Mouse (Mus musculus): Measurements from ENCODE around the gene Tex35. TPM values are rescaled to one million over a fixed set of nuclear protein-coding genes. Genes with fewer than 3 reads are reported as not detected.

Tex35 gene
- polyA plus RNA-seq (2015; fragmentation: Nextera tagmentation; extraction: Ambion mirVana) = not detected in 2 replicates

DNA sequence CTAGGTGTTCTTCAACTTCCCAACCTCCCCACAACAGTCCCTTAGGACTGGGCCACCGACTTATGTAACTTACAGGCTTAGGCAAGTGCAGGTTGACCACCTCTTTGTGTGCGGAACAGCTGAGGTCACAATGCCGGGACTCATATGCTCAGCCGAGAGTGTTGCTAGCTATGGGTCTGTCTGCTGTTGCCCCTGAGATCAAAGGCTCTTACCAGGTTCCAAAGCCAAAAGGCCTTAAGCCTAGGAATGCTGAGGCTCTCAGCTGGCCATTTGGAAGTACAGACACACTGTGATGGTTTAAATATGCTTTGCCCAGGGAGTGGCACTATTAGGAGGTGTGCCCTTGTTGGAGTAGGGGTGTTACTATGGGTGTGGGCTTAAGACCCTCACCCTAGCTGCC is at the start of gene Tex35:
Gene Tex35, minus strand, starts transcription at position 101 of the 400 bp plus-strand sequence.
- H3K4me3 ChIP-seq (ENCODE audit: low read depth, low read length) = no peak within 1 kb of the TSS
- ATAC-seq (ENCODE audit: low read depth) = no peak
- H3K4me2 ChIP-seq (ENCODE audit: low read depth, low read length) = no peak within 1 kb of the TSS
- H3K36me3 ChIP-seq (ENCODE audit: control insufficient read depth, insufficient read depth) = no peaks in the 10 kb centered on the region
- H3K4me1 ChIP-seq (ENCODE audit: control insufficient read depth, low read depth, low read length) = no peaks in the 10 kb centered on the region
- no peaks in the 10 kb centered on the region for H3K9me3 ChIP-seq (replicated peaks; ENCODE audit: control insufficient read depth, low read length)
- H3K27me3 ChIP-seq (ENCODE audit: control insufficient read depth, insufficient read depth, low read depth, low read length) = no peaks in the 10 kb centered on the region
- no peak within 1 kb of the TSS for H3K9ac ChIP-seq (ENCODE audit: low read depth, low read length)
- 71% methylated on average over 4 of the region's 4 CpGs for WGBS (ENCODE audit: insufficient replicate concordance)
- H3K27ac ChIP-seq (ENCODE audit: low read length) = no peak within 1 kb of the TSS

DNA sequence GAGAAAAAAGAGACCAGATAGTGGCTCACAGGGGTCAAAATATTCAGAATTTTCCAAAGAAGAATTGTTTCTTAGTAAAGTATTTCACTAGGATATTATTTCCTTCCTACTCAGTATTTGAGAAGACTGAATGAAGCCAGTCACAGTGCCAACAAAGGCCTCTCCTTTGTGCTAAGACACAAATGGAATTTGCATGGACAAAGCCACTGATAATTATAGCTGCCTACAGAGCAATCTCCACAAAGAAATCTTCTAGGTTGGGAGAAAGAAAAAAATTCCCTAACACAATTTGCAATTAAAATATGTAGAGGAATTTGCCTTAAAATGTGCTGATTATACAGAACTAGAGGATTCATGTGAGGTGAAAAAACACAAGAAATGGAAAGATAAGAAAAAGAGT is 45.3 kb upstream of the Tex35 start:
- Histone ChIP-seq H3K4me1 (ENCODE audit: control insufficient read depth, low read depth, low read length) (no peaks in the 10 kb centered on the region), H3K4me2 (ENCODE audit: low read depth, low read length) (no peak overlapping the region), H3K36me3 (ENCODE audit: control insufficient read depth, insufficient read depth) (no peaks in the 10 kb centered on the region), H3K9ac (ENCODE audit: low read depth, low read length) (no peak overlapping the region), H3K9me3 (replicated peaks; ENCODE audit: control insufficient read depth, low read length) (no peaks in the 10 kb centered on the region), H3K4me3 (ENCODE audit: low read depth, low read length) (no peak overlapping the region), H3K27ac (ENCODE audit: low read length) (no peak overlapping the region), H3K27me3 (ENCODE audit: control insufficient read depth, insufficient read depth, low read depth, low read length) (no peaks in the 10 kb centered on the region)
- no peak for ATAC-seq (ENCODE audit: low read depth)

DNA sequence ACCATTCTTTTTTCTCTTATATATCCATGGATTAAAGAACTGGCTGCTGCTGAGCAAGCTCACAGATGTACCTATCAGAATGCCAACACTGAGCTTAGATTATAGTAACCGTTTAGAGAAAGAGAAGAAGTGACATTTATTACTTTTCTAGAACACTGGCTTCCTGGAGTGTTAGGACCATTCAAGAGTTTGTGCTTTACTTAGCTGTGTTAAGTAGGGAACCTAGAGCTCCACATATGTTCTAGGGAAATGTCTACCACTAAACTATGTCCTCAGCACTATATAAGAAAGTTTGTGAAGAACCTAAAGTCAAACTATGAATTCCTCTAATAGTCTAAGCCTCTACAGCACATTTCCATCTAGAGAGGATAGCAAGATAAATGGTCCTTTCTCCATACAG is 41.6 kb upstream of the Tex35 start:
- WGBS (ENCODE audit: insufficient replicate concordance) = 55% methylated on average over 1 of the region's 1 CpGs
- Histone ChIP-seq H3K27me3 (ENCODE audit: control insufficient read depth, insufficient read depth, low read depth, low read length) (no peaks in the 10 kb centered on the region), H3K27ac (ENCODE audit: low read length) (no peak overlapping the region)

DNA sequence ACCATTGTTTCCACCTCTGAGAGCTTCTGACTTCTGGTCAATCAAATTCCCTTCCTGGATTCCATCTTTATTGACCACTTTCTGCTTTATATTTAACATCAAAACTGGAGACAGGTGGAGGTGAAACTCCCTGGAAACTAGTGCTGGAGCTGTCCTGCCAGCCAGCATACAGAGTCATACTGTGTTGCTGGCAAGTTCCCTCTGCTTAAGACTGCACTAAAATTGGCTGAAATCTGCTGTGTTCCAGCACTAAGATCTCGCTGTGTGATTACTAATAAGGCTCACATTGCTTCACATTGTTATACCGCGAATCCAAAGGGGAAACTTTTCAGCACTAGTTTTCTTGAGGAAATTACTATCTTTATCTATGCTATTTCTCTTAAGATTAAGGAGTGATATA is 36.1 kb upstream of the Tex35 start:
- WGBS (ENCODE audit: insufficient replicate concordance) = 74% methylated on average over 3 of the region's 3 CpGs
- H3K4me2 ChIP-seq (ENCODE audit: low read depth, low read length) = no peak overlapping the region
- H3K36me3 ChIP-seq (ENCODE audit: control insufficient read depth, insufficient read depth) = no peaks in the 10 kb centered on the region
- no peaks in the 10 kb centered on the region for H3K4me1 ChIP-seq (ENCODE audit: control insufficient read depth, low read depth, low read length)
- H3K27ac ChIP-seq (ENCODE audit: low read length) = no peak overlapping the region
- no peak for ATAC-seq (ENCODE audit: low read depth)
- H3K9me3 ChIP-seq (replicated peaks; ENCODE audit: control insufficient read depth, low read length) = no peaks in the 10 kb centered on the region
- no peak overlapping the region for H3K4me3 ChIP-seq (ENCODE audit: low read depth, low read length)
- no peak overlapping the region for H3K9ac ChIP-seq (ENCODE audit: low read depth, low read length)
- no peaks in the 10 kb centered on the region for H3K27me3 ChIP-seq (ENCODE audit: control insufficient read depth, insufficient read depth, low read depth, low read length)

More for the DNA sequence above, 41.6 kb upstream of the Tex35 start:
- no peak for ATAC-seq (ENCODE audit: low read depth)
- Histone ChIP-seq H3K4me3 (ENCODE audit: low read depth, low read length) (no peak overlapping the region), H3K9ac (ENCODE audit: low read depth, low read length) (no peak overlapping the region), H3K9me3 (replicated peaks; ENCODE audit: control insufficient read depth, low read length) (no peaks in the 10 kb centered on the region), H3K4me2 (ENCODE audit: low read depth, low read length) (no peak overlapping the region), H3K36me3 (ENCODE audit: control insufficient read depth, insufficient read depth) (no peaks in the 10 kb centered on the region), H3K4me1 (ENCODE audit: control insufficient read depth, low read depth, low read length) (no peaks in the 10 kb centered on the region)

DNA sequence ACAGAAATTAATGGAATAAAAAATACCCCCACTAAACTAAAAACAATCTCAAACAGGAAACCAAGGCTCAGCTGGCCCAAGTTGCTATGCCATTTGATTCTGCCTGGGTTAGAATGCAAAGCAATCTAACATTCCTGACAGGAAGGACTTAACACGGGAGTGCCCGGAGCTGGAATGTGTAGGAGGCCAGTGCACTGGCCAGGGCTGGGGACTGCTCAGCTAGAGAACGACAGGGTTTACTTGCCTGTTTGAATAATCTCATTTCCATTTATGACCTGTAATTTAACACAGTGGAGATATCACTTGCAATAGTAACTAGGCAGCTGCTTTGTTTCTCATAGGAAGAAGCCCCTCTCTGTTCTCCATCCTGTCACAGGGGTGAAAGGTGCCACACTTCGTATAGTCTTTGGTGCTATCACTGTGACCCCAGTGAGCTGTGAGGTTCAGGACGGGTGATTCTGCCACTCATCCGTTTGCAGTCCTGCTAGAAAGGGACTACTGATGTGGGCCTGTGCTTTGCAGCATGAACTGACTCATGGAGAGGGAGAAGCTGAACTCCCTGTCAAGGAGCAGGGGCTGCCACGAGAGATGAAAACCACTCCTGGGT is 34.9 kb upstream of the Tex35 start:
- ATAC-seq (ENCODE audit: low read depth) = no peak
- no peak overlapping the region for H3K9ac ChIP-seq (ENCODE audit: low read depth, low read length)
- H3K9me3 ChIP-seq (replicated peaks; ENCODE audit: control insufficient read depth, low read length) = no peaks in the 10 kb centered on the region
- H3K4me3 ChIP-seq (ENCODE audit: low read depth, low read length) = no peak overlapping the region
- no peak overlapping the region for H3K27ac ChIP-seq (ENCODE audit: low read length)
- H3K36me3 ChIP-seq (ENCODE audit: control insufficient read depth, insufficient read depth) = no peaks in the 10 kb centered on the region
- WGBS (ENCODE audit: insufficient replicate concordance) = 48% methylated on average over 7 of the region's 7 CpGs
- H3K27me3 ChIP-seq (ENCODE audit: control insufficient read depth, insufficient read depth, low read depth, low read length) = no peaks in the 10 kb centered on the region
- H3K4me2 ChIP-seq (ENCODE audit: low read depth, low read length) = no peak overlapping the region
- H3K4me1 ChIP-seq (ENCODE audit: control insufficient read depth, low read depth, low read length) = no peaks in the 10 kb centered on the region

DNA sequence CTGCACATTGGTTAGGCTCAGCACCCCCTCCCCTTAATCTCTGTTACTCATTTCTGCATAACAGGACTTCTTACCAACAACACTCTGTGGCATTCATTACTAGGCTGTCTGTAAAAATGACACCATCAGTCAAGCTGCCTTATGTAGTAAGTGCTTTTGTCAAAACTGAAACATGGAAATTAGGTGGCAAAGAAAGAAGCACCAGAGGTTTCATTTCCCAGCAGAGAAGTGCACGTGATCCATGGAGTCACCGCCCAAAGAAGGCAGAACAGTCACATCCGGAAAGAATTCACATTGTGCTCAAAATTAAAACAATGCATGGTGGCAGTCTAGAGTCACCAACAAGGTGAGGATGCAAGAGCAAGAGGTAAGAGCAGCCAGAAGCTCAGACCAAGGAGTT is 32.5 kb upstream of the Tex35 start:
- H3K36me3 ChIP-seq (ENCODE audit: control insufficient read depth, insufficient read depth) = no peaks in the 10 kb centered on the region
- H3K4me2 ChIP-seq (ENCODE audit: low read depth, low read length) = no peak overlapping the region
- WGBS (ENCODE audit: insufficient replicate concordance) = 74% methylated on average over 3 of the region's 3 CpGs
- no peak overlapping the region for H3K4me3 ChIP-seq (ENCODE audit: low read depth, low read length)
- no peaks in the 10 kb centered on the region for H3K27me3 ChIP-seq (ENCODE audit: control insufficient read depth, insufficient read depth, low read depth, low read length)
- no peak for ATAC-seq (ENCODE audit: low read depth)
- H3K4me1 ChIP-seq (ENCODE audit: control insufficient read depth, low read depth, low read length) = no peaks in the 10 kb centered on the region
- H3K9me3 ChIP-seq (replicated peaks; ENCODE audit: control insufficient read depth, low read length) = no peaks in the 10 kb centered on the region
- no peak overlapping the region for H3K27ac ChIP-seq (ENCODE audit: low read length)
- H3K9ac ChIP-seq (ENCODE audit: low read depth, low read length) = no peak overlapping the region

DNA sequence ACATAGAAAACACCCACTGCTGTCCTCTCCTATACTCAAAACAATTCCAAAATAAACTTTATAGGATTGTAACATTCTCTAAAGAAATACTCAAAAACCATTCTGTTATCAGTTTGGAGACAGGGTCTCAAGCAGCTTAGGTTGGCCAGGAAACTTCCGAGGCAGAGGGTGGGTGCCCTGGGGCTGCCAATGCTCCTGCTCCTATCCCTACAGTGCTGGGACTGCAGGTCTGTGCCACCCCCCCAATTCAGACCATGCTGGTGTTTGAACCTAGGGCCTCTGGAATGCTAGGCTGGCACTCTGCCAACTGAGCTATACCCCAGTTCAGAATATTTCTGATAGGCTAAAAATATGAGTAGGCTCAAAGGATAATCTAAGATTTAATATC is 29.4 kb upstream of the Tex35 start:
- Histone ChIP-seq H3K27ac (ENCODE audit: low read length) (no peak overlapping the region), H3K36me3 (ENCODE audit: control insufficient read depth, insufficient read depth) (no peaks in the 10 kb centered on the region), H3K4me3 (ENCODE audit: low read depth, low read length) (no peak overlapping the region), H3K9ac (ENCODE audit: low read depth, low read length) (no peak overlapping the region), H3K4me2 (ENCODE audit: low read depth, low read length) (no peak overlapping the region), H3K9me3 (replicated peaks; ENCODE audit: control insufficient read depth, low read length) (no peaks in the 10 kb centered on the region), H3K4me1 (ENCODE audit: control insufficient read depth, low read depth, low read length) (no peaks in the 10 kb centered on the region), H3K27me3 (ENCODE audit: control insufficient read depth, insufficient read depth, low read depth, low read length) (no peaks in the 10 kb centered on the region)
- ATAC-seq (ENCODE audit: low read depth) = no peak
- 60% methylated on average over 1 of the region's 1 CpGs for WGBS (ENCODE audit: insufficient replicate concordance)

DNA sequence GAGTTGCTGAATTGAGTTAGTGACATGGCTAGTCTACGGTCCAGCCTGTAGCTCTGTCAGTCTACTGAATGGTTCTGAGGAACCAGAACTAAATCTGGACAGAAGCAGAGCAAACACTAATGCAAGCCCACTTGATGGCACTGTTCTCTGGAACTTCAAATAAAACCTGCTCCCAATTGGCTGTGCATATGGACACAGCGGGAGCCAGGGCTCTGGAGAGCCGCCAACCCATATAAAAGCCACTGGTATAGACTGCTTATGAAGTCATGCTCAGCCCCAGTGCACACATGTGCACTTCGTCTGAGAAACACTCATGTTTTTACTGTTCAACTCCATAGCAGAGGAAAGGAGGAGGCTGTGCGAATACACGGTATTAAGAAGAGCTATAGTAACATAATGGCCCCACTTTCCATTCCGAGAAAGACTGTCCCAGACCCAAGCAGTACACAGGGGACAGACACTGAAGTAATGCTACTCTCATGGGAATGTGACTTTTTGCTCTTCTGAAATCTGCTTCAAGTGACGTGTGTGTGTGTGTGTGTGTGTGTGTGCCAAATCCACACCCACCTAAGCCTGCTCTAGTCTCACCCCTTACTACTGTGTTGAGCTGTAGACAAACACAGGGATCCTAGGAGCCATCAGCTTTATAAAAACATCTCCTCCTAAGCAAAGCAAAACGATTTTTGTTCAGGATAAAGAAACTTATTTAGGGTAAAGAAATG is 28.8 kb upstream of the Tex35 start:
- H3K9ac ChIP-seq (ENCODE audit: low read depth, low read length) = no peak overlapping the region
- no peak for ATAC-seq (ENCODE audit: low read depth)
- H3K27ac ChIP-seq (ENCODE audit: low read length) = no peak overlapping the region
- 63% methylated on average over 9 of the region's 9 CpGs for WGBS (ENCODE audit: insufficient replicate concordance)
- no peaks in the 10 kb centered on the region for H3K36me3 ChIP-seq (ENCODE audit: control insufficient read depth, insufficient read depth)
- H3K4me3 ChIP-seq (ENCODE audit: low read depth, low read length) = no peak overlapping the region
- no peaks in the 10 kb centered on the region for H3K4me1 ChIP-seq (ENCODE audit: control insufficient read depth, low read depth, low read length)
- H3K4me2 ChIP-seq (ENCODE audit: low read depth, low read length) = no peak overlapping the region
- H3K9me3 ChIP-seq (replicated peaks; ENCODE audit: control insufficient read depth, low read length) = no peaks in the 10 kb centered on the region
- no peaks in the 10 kb centered on the region for H3K27me3 ChIP-seq (ENCODE audit: control insufficient read depth, insufficient read depth, low read depth, low read length)

DNA sequence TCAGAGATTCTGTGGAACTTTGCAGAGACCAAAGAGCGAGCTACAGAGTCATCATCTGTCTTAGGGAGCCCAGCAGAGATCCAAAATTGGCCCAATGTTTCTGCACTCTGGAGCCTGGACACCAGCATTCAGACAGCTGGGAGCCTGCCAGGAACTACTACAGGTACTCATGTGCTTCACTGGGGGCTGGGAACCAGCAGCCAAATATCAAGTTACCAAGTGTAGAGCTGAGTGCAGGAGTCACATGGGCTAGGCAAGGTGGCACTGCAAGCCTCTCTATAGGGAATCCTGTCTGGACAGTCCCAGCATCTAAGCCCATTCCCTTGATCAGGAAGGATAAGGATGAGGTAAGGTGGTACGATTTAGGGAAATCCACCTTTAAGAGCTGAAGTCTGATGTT is 19.7 kb upstream of the Tex35 start:
- ATAC-seq (ENCODE audit: low read depth) = no peak
- Histone ChIP-seq H3K27ac (ENCODE audit: low read length) (no peak overlapping the region), H3K9me3 (replicated peaks; ENCODE audit: control insufficient read depth, low read length) (no peaks in the 10 kb centered on the region), H3K36me3 (ENCODE audit: control insufficient read depth, insufficient read depth) (no peaks in the 10 kb centered on the region), H3K9ac (ENCODE audit: low read depth, low read length) (no peak overlapping the region), H3K4me3 (ENCODE audit: low read depth, low read length) (no peak overlapping the region), H3K27me3 (ENCODE audit: control insufficient read depth, insufficient read depth, low read depth, low read length) (no peaks in the 10 kb centered on the region), H3K4me1 (ENCODE audit: control insufficient read depth, low read depth, low read length) (no peaks in the 10 kb centered on the region), H3K4me2 (ENCODE audit: low read depth, low read length) (no peak overlapping the region)
- 51% methylated on average over 2 of the region's 2 CpGs for WGBS (ENCODE audit: insufficient replicate concordance)

Data from liver, embryonic 16.5 days (tissue).